Mouse (Mus musculus): ENCODE results near the gene Adamtsl4. TPM values are rescaled to one million over a fixed set of nuclear protein-coding genes. Genes with fewer than 3 reads are reported as not detected.
"Not testable (repeated sequence)": the region's sequence is repeated elsewhere in the genome, so short reads cannot be mapped to it uniquely, and the experiment has no call there.

Gene Adamtsl4
- total RNA-seq, 2 experiments from 2014 or later: 32.2 to 37.4 TPM

- intact Hi-C loops (cut with DNase I): no loop called here
- DNase-seq: no peak
Measured at GRCm38 (mm10) chr3:95680673-95681072, 7.0 kb downstream of the Adamtsl4 start.

DNA sequence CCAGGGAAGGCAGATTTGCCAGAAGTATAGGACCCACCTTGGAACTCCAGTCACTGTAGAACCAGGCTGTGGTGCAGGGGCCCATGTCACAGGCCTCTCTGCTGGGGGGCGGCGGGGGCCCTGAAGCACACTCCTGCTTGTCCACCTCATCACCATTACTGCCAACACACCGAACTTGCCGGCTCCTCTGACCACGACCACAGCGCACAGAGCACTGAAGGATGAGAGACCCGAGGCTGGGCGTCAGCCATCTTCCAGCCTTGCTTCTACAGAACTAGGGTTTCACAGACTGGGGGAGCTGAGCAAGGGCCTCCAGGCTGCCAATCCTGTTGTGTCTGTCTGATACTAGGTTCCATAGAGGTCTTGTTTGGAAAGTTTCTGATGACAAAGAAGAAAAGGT is 8.2 kb downstream of the Adamtsl4 start:
- no peak for DNase-seq
- intact Hi-C loops (cut with DNase I): loop anchor here (5.0 kb wide), 1 partner anchor 93 kb away; no protein-coding TSS in a partner anchor

- intact Hi-C loops (cut with DNase I): loop anchor here (5.0 kb wide), 1 partner anchor 95 kb away; no protein-coding TSS in a partner anchor
- DNase-seq: no peak
Measured at GRCm38 (mm10) chr3:95677420-95678090, 10.2 kb downstream of the Adamtsl4 start.

GRCm38 (mm10) chr3:95676745-95677419 is 10.8 kb downstream of the Adamtsl4 start:
- intact Hi-C loops (cut with DNase I): loop anchor here (1.0 to 5.0 kb wide), 2 partner anchors 44 to 95 kb away; no protein-coding TSS in a partner anchor
- peak; percentile 90 to 94 for DNase-seq

GRCm38 (mm10) chr3:95675301-95676092 is 12.2 kb downstream of the Adamtsl4 start:
- peak; percentile 90 to 91 for DNase-seq
- intact Hi-C loops (cut with DNase I): loop anchor here (1.0 to 5.0 kb wide), 3 partner anchors 16 to 97 kb away; no protein-coding TSS in a partner anchor

- intact Hi-C loops (cut with DNase I): loop anchor here (1.0 to 5.0 kb wide), 2 partner anchors 16 to 97 kb away; no protein-coding TSS in a partner anchor
- DNase-seq: peak; percentile 69 to 71
Measured at GRCm38 (mm10) chr3:95674812-95675211, 12.9 kb downstream of the Adamtsl4 start.

- DNase-seq: peak; percentile 90 to 92
- intact Hi-C loops (cut with DNase I): no loop called here
Measured at GRCm38 (mm10) chr3:95674236-95674635, 13.5 kb downstream of the Adamtsl4 start.

- intact Hi-C loops (cut with DNase I): no loop called here
- DNase-seq: peak; percentile 54 to 65
Measured at GRCm38 (mm10) chr3:95673707-95674211, 14.0 kb downstream of the Adamtsl4 start.

DNA sequence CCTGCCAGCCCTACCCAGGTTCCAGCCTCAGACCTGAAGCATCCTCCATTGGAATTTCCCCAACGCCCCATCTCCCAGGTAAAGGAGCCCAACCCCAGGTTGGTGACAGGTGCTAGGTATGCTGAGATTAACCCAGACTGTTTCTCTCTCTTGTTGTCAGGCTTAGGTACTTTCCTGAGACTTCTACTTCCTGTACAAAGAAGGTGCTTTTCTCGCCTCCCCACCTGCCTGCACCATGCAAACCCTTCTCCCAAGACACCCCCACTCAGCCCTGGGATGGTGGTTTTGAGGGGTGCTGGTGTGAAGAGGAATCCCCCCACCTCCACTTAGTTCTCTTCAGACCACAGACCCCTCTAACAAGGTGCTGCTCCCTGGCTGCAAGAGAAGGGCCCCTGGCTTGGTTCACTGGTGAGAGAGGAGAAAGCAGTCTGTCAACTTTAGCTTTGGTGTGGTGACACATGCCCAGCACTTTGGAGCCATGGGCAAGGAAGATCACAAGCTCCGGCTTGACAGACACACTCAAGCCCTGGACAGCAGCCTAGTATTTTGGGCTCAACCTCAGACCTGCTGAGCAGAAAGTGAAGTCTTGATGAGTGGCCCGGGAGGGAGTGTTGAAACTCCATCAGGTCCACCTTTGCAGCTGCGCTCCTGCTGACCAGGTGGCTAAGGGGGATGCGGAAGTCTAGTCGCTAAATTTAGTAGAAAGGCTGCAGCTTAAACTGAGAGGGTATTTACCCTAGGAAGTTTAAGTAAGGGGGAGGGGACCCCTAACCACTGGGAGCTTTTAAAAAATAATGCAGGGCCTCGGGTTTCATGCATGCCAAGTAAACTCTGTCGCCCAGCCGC is 14.6 kb downstream of the Adamtsl4 start:
- intact Hi-C loops (cut with DNase I): no loop called here
- peak; percentile 77 to 82 for DNase-seq

DNA sequence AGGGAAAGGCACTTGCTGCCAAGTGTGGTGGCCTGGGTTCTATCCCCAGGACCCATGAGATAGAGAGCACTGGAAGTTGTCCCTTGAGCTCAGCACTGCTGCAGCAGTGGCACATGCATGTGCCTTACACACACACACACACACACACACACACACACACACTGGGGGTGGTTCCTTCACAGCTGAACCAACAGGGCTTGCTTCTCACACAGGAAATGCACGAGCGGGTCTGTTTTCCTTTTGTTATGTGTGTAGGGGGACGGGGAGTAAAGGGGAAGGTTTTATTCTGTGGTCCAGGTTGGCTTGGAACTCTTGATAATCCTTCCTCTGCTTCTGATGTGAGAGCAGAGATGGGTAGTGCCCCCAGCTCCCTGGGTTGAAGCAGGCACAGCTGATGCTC is 15.3 kb downstream of the Adamtsl4 start:
- intact Hi-C loops (cut with DNase I): no loop called here
- no peak for DNase-seq

DNA sequence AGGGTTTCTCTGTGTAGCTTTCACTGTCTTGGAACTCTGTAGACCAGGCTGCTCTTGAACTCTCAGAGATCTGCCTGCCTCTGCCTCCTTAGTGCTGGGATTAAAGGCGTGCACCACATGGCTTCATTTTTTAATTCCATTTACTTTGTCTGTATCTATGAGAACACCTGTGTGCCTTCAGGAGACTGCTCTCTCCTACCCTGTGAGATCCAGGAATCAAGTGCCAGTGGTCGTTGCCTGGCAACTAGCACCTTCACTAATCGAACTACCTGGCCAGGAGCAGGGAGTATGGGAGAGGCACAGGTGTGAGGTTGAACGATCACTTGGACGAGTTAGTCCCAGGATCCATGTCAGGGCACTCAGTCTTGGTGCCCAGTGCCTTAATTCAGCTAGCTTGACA is 16.5 kb downstream of the Adamtsl4 start:
- intact Hi-C loops (cut with DNase I): no loop called here
- no peak for DNase-seq

DNA sequence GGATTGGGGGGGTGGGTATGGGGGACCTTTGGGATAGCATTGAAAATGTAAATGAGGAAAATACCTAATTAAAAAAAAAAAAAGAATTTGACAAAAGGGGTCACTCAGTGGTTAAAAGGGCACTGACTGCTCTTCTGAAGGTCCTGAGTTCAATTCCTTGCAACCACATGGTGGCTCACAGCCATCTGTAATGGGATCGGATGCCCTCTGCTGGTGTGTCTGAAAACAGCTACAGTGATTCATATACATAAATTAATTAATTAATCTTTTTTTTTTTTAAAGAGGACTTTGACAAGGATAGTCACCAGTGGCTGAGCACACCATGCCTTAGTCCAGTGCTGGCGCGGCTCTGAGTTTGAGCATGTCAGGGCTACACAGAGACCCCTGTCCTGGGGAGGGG is 17.3 kb downstream of the Adamtsl4 start:
- DNase-seq; intact Hi-C loops (cut with DNase I): not testable (repeated sequence)

DNA sequence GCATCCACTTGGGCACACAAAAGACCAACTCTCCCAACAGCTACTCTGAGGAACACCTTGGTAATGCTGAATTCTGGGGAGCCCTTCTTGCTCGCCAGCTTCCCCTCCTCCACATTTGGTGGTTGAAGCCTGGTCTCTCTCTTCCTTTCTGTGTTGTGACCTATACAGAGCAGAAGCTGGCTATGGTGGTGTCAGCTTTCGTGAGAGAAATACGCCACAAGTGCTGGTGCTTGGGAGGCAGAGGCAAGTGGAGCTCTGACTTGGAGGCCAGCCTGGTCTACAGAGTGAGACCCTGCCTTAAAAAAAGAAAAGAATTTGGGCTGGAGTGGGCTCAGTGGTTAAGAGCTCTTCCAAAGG is 18.4 kb downstream of the Adamtsl4 start:
- intact Hi-C loops (cut with DNase I): no loop called here

GRCm38 (mm10) chr3:95668589-95669308 is 19.0 kb downstream of the Adamtsl4 start:
- no peak for DNase-seq
- intact Hi-C loops (cut with DNase I): no loop called here

More for the DNA sequence above, 18.4 kb downstream of the Adamtsl4 start:
- DNase-seq: no peak

- intact Hi-C loops (cut with DNase I): no loop called here
- DNase-seq: peak; percentile 83 to 87
Measured at GRCm38 (mm10) chr3:95668026-95668425, 19.7 kb downstream of the Adamtsl4 start.

DNA sequence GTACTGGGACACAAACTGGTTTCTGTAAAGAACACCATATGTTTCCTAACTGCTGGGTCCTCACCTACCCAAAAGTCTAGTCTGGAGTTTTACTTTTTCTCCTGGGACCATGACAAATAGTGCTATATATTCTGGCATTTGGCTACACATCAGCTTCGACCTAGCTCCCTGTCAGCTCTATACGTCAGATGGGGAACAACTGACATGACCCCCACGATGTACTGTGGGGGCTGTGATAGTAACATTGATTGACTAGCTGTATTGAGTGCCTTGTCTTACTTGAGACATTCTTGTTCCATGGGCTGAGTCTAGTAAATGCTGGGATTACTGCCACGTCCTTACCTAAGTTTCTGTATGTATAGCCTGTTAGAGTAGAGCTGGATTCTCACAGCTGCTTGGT is 20.2 kb downstream of the Adamtsl4 start:
- no peak for DNase-seq
- intact Hi-C loops (cut with DNase I): no loop called here

GRCm38 (mm10) chr3:95666124-95666844 is 21.4 kb downstream of the Adamtsl4 start:
- peak; percentile 88 to 89 for DNase-seq
- intact Hi-C loops (cut with DNase I): no loop called here

DNA sequence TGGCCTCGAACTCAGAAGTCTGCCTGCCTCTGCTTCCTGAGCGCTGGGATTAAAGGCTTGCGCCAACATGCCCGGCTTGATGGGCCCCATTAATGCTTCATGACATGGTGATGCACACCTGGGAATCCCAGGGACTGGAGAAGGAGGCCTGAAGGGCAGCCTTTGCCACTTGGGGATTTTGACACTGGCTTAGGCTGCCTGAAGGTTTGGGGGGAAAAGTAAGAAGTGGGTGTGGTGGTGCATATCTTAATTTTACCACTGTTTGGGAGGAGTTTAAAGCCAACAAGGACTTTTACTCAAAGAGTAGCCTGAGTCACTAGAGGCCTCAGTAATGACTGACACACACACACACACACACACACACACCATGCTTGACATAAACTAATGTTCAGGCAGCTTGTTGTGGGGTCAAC is 22.8 kb downstream of the Adamtsl4 start:
- peak; percentile 22 to 31 for DNase-seq
- intact Hi-C loops (cut with DNase I): no loop called here

All from heart, postnatal 10 days (tissue).